Mouse (Mus musculus) adrenal gland, adult 18-20 months (tissue): Measurements from ENCODE around the gene Elof1. TPM values are rescaled to one million over a fixed set of nuclear protein-coding genes. Genes with fewer than 3 reads are reported as not detected.
A peak's percentile ranks its signal among the peaks of the same experiment; 100 is the strongest.
"Not testable (repeated sequence)": the region's sequence is repeated elsewhere in the genome, so short reads cannot be mapped to it uniquely, and the experiment has no call there.

Experiments used
- DNase-seq, 2 experiments: peaks; one replicate each; pipeline ENCODE4 v3.0.0; 2021 to 2022; ENCODE audit warnings: low spot score in 2 of 2
- long read RNA-seq, 2 experiments: library from polyadenylated mRNA; stranded (forward); transcript quantifications; one replicate each; pipeline ENCODE4 v2.0.0; 2021
- total RNA-seq, 2 experiments: library from RNA; stranded (reverse); gene quantifications; 1 replicate in 1 of 2; 2 replicates in 1 of 2; pipeline ENCODE4 v1.2.3; 2021

Gene Elof1
- 10 to 100 TPM; 73.3 to 81.8 TPM for total RNA-seq
- long read RNA-seq, experiment 1, transcript Elof1-201 (3 exons, 888 nt): major isoform, 26 of 33 reads
- long read RNA-seq, experiment 1, partial matches to known transcripts: 0 of 33 reads
- long read RNA-seq, experiment 1, other reads (novel, unspliced or antisense): 1 of 33 reads
- long read RNA-seq, experiment 2, transcript Elof1-204 (3 exons, 567 nt): minor isoform, 14 of 114 reads
- long read RNA-seq, experiment 2, transcript Elof1-201 (3 exons, 888 nt): major isoform, 88 of 114 reads
- long read RNA-seq, experiment 2, partial matches to known transcripts: 1 of 114 reads
- long read RNA-seq, experiment 2, other reads (novel, unspliced or antisense): 7 of 114 reads

DNA sequence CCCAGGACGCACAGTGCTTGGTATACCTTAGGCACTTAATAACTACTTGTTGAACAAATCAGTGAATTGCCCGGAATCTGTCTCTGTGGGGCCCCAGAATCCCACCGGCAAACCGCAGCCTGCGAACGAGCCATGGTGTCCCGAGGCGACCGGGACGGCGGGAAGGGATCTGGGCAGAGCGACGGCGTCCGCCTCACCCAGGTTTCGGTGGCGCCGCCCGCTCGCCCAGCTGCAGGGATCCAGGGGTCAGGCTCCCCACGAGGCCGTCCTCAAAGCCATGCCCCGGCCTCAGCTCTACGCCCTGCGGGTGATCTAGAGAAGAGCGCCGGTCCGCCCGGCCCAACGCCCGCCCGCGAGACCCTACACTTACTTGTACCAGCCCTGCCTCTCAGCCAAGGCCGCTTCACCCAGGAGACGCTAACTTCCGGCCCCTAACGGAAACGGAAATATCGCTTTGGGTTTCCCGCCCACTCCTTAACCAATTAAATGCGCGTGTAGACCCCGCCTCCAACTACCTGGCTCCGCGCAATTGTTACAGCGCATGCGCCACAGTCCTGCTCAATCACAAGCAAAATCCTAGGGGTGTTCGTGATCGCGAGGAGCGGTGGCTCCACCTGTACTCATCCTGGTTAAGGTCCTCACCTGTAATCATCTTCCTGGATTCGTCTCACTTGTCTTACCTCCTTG lies at the start of gene Elof1:
Gene Elof1 (minus strand): TSS at position 433 of the 687 bp plus-strand sequence.
- DNase-seq: peak; percentile 83 to 85

DNA sequence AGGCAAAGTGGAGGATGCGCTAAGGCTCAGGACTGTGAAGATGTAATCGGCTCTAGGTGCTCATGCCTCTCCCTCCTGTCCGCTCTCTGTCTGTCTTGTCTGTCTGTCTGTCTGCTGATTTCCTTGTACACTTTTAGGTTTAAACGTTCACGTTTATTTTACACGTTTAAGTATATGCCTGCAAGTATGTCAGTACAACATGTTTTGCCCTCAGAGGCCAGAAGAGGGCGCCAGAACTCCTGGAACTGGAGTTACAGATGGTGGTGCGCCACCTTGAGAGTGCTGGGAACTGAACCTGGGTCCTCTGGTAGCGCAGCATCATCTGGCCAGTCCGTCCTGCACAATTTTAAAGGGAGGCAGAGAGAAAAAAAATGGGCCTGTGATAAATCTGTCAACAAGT lies 49.7 kb upstream of the Elof1 start:
- DNase-seq: no peak

DNA sequence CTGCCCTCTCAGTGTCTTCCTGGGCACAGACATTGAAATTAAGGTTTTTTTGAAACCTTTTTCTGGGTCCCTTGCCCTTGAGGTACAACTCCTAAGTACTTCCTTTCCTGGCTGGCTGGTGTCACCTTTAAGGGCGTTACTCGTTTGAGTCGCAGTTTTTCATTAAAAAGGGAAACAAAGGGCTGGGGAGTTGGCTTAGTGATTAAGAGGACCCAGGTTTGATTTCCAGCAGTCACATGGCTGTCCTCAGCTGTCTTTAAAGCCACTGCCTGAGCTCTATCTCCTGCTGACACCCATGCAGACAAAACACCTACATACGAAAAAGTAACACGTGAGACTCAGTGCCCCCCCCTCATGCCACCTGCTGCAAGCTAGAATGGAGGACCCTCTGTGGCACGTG lies 49.0 kb upstream of the Elof1 start:
- DNase-seq: no peak

DNA sequence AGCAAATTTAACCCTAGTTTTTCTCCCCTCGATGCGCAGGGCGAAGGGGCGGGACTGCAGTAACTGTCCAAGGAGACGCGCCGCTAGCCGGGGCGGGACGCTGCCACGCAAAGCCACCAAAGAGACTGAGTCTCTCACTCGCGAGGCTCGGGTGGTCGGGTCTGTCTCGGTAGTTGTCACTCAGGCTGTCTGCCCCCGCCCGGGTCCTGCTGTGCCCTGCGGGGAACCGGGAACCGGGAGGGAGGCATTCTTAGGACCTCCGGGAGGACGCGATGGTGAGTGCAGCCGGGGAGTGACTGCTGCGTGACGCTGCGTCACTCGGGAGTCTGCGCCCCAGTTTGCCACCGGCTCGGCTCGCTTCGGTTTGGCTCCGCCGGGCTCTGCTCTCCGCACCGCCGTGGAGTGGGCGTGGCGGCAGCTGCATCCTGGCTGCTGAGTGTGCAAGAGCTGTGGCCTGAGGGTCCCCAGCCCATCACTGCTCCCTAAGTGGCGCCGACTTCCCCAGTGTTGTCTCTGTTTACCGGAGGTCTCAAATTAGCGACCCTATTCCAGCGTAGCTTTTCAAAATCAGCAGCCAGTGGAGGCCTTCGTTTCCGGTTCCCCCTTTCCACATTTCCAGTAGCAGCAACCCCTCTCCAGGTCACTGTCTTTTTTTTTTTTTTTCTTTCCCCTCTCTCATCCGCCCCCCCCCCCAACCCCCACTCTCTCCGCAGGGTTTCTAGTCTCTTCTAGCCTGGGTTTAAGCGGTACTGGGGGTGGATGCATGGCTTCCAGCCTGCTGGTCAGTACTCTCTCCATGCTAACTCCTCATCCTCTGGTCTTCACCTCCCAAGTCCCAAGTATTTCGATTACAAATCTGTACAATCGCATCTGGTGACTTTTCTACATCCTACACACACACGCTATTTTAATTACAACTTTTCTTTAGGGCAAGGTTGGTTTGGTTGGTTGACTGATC lies 48.0 kb upstream of the Elof1 start:
- peak in 1 of 2 experiments; percentile 36 for DNase-seq

DNA sequence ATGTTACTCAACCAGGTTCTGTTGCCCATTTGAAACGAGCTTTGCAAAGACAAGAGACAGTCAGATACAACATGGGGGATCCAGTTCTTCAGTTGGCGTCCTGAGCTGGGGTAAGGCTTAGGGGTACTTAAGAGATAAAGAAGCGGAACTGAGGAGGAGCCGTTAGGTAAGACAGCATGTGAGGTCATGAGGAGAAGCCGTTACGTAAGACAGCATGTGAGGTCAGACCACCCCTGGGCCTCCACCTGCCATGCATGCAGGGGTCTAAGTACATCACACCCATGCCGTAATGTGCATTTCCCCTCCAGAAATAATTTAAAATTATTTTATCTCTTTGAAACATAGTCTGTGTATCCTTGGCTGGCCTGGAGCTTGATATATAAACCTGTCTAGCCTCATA lies 45.9 kb upstream of the Elof1 start:
- no peak for DNase-seq

DNA sequence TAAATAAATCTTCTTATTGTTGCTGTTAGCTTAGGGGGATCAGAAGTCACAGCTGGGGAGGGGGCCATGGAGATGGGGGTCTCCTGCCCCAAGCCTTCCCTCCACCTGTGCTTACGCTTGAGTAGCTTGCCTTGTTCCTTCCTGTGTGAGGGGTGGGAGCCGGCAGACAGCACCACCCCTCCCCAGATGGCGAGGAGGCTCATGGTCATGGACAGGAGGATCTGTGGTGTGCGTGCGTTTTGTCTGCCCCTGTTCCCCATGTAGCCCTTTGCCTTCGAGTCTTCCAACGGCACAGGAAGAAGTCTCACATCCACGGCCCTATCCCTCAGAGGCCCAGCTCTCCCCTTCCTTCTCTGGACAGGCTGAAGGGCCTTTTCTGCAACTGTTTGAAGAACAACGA lies 45.3 kb upstream of the Elof1 start:
- no peak for DNase-seq

DNA sequence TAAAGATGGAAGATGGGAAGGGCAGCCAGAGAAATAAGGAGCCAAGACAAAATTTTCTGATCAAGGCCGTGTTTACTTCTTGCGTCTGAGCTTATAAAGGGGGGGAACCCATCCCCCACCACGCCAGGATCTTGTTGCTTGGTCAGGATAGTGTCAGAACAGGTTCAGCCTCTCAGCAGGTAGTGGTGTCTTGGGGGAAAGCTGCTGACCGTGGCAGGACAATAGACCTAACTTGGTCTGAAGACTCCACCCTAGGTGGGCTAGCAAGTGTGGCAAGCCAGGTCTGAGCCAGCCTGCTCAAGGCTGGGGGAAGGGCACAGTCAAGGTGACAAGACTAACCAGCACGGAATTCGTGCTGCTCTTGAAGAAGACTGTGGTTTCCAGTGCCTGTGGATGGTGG lies 44.3 kb upstream of the Elof1 start:
- DNase-seq: no peak

DNA sequence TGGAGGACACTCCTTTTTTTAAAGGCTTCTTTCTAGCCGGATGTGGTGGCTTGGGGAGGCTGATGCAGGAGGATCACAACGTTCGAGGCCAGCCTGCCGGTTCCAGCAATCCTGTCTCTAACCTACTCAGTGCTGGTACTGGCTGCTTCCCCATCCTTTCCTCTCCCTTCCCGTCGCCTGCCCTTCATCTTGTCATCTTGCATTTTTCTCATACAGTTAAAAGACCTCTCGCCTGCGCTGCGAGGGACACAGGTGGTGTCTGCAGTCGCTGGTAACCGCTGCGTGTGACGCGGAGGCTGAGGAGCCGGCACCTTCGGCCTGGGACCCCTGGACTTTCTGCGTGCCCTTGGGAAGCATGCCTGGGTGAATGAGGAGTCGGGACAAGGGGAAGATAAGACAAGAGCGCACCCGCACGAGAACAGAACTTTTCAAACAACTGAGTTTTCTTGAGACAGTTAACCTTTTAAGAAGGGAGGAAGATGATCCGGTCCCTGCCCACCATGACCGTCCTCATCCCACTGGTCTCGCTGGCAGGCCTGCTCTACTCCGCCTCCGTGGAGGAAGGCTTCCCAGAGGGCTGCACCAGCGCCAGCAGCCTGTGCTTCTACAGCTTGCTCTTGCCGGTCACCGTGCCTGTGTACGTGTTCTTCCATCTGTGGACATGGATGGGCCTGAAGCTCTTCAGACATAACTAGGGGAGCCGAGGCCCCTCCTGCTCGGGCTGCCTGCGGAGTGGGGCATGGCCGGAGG lies 40.7 kb upstream of the Elof1 start:
- no peak for DNase-seq

DNA sequence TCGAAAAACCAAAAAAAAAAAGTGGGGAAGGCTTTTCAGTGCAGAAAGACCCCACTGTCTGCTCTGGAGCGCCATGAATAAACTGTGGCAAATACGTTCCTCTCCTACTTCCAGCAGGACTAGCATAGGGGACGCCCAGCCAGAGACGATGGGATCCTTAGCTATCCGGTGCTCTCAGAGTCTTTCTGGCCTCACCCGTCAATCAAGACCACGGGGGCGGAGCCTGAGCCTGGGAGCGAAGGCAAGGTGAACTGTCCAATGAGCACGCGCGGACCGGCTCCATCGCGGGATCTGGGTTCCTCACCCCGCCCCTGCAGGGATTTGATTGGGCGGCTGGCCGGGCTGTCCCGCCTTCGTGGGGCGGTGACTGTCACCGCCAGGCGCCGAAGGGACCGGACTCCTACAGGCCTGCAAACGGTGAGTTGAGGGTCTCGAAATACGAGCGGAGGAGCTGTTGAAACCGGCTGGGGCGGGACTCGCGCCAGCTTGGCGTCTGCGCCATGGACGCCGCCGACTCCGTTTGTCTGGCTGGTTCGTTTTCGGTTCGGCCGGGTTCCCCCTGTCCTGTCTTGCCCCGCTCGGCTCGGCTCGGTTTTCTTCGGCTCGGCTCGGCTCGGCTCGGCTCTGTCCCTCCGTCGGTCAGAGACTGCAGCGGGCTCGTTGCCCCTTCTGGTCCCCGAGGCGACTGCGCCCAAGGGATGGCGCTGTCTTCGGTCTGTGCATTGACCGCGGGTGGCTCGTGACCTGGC lies 39.7 kb upstream of the Elof1 start, which contains the start of gene Pigyl:
Gene Pigyl (plus strand): TSS at position 350 of the 749 bp plus-strand sequence.
- DNase-seq: peak; percentile 95 to 98

DNA sequence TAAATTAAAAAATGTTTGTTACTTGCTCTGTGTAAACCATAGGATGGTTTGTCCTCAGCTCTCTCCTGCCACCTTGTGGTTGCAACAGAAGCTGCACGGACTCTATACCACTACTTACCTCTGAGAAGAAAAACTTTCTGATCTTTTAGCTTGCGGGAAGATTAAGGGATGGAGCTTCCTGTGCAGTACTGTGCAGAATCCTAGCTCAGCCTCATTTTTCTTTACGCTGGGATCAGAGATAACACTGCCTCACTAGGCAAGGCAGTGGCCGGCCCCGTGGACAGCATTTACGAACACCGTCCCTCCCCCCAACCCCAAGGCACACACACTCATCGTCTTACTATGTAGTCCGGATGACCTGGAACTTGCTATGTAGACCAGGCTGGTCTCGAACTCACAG lies 38.6 kb upstream of the Elof1 start:
- peak; percentile 60 to 66 for DNase-seq

DNA sequence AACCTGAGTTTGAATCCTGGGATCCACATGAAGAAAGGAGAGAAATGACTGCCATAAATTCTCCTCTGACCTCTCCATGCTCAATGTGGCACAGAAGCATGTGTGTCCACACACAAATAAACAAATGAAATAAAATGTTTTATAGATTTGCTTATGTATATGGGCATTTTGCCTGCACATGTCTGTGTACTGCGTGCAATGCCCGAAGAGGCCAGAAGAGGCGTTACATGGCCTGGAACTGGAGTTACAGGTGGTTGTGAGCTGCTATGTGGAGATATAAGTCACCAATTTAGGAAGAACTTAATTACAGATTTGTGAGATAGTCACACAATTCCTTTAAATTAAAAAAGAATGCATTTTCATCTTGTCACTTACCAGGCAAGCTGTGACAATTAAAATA lies 36.8 kb upstream of the Elof1 start:
- DNase-seq: no peak

DNA sequence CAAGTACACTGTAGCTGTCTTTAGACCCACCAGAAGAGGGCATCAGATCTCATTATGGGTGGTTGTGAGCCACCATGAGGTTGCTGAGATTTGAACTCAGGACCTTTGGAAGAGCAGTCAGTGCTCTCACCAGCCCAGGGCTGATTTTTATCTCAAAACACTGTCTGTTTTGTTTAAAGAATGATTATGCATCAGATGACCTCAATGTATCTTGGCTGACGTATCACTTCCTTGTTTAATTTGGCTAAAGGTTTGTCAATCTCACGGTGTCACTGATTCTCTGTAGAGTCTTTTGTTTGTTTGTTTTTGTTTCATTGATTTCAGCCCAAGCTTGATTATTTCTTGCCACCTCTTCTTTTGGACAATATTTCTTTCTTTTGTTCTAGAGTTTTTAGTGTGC lies 34.0 kb upstream of the Elof1 start:
- no peak for DNase-seq

DNA sequence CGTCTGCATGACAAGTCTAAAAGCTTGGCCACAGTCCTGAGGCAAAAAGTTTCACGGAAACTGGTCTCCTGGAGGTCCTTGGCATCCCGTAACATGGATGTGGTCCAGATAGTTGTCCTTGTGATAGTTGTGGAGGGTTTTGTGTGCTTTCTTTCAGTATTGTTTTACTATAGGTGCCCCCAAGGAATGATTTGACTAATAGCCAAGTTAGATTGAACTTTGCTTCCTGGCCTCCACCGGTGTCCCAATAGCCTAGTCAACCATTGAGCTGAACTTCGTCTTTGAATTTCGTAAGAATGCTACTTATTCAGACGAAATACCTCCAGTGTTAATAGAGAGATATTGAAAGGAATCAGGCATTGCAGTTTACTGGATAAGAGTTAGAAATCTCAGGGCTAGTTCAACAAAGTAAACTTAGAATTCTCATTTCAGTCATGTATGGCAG lies 33.3 kb upstream of the Elof1 start:
- DNase-seq: not testable (repeated sequence)

DNA sequence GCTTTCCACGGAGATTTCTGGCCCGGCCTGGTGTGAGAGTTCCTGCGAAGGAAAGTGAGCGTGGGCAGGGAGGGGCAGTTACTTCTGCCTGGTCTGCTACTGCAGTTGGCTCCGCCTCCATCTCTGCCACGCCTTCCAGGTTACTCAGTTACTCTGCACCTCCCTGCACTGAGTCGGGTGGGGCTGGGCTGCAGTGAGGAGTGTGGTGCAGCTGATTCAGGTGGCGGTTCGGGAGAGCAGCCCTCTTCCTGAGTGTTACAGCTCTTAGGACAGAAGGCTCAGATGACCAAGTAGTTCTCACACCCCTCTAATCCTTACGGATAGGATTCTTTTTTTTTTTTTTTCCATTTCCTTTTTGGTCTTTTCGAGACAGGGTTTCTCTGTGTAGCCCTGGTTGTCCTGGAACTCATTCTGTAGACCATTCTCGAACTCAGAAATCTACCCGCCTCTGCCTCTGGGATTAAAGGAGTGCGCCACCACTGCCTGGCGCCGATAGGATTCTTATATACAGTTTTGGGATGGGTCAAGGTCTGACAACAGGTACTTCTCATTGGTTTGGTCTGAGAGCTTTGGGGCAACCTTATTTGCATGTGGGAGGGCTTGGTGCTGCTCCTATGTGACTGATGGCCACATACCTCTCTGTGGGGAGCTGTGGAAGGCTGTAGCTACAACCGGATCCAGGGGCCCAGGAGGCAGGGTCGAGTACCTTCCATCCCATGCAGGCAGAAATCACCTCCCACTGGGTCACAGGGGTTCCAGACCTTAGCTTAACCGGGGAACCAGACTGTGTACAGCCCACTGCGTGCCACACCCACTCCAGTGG lies 32.7 kb upstream of the Elof1 start:
- DNase-seq: no peak

DNA sequence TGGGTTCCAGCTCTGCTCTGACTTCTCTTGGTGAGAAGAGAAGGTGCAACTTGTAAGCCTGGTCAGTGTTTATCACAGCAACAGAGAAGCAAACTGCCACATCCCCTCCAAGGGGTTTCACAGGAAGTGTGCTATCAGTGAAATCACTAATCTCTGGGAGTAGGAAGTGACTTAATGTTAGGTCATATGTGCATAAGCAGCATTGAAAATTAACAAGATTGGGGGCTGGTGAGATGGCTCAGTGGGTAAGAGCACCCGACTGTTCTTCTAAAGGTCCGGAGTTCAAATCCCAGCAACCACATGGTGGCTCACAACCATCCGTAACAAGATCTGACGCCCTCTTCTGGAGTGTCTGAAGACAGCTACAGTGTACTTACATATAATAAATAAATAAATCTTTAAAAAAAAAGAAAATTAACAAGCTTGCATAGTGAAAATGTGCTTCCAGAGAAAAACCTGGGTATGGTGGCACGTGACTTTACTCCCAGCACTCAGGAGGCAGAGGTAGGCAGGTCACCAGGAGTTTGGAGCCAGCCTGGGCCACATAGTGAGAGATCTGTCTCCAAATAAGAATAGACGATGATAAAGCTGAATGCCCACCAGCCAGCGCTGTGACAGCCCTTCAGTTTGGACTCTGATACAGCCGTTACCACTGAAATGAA lies 27.5 kb upstream of the Elof1 start:
- DNase-seq: no peak

DNA sequence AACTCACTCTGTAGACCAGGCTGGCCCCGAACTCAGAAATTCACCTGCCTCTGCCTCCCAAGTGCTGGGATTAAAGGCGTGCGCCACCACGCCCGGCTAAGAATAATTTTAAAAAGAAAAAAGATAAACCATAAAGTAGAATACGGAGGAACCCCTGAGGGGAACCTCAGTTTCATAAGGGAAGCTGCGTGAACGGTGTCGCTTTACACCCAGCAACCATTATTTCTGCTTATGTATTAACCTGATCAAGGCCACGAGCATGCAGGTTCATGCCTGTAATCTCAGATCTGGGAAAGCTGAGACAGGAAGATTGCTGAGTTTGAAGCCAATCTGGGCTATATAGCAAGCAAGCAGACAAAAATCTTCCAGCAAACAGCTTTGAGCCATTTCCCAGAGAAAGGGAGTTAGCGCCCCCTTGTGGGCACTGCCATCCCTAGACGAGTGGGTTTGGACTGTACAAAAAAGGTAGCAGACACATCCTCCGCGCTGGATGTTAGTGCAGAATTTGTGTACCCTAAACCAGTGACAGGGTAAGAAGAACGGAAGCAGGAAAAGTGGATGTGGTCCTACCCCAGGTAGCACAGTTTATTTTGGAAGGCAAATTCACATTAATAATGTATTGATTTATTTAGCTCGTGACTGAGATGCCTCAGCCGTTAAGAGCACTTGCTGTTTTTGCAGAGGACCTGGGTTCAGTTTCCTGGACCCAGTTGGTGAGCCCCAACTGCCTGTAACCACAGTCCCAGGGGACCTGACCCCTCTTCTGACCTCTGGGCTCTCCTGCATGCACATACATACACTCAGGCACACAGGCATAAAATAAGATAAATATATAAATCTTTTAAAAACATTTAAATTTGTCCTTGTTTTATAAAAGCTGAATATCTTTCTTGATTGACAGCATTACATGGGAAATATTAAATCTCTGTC lies 26.4 kb upstream of the Elof1 start:
- peak; percentile 87 to 93 for DNase-seq

DNA sequence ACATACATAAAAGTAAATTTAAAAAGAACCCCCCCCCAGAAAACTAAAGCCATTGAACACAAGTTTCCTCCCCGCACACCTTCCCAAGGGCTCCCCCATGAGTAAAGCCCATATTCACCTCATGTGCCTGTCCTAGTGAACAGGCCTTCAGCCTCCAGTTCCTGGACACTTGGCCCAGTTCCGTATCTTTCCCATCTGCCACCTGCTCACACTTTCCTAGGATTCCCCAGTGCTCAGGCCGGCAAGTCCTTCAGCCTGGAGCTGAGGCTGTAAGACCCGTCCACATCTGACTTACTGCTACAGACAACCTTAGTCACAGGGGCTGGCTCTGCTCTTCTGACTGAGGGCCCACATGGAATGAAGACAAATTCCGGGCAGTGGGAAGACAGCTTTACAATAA lies 22.8 kb upstream of the Elof1 start:
- DNase-seq: no peak
